Mouse (Mus musculus) fibroblast of lung, adult 2 months (primary cell): Measurements from ENCODE around the gene Eif4g3.
A peak's percentile ranks its signal among the peaks of the same experiment; 100 is the strongest.

Experiments
- DNase-seq: peaks from one replicate; pipeline ENCODE4 v3.0.0-alpha.2; 2011; ENCODE audit warnings: low read depth

Gene Eif4g3

GRCm38 (mm10) chr4:138063372-138064265 is 70.8 kb downstream of the Eif4g3 start:
- DNase-seq = no peak

- no peak for DNase-seq
Measured at GRCm38 (mm10) chr4:138064882-138065592, 72.2 kb downstream of the Eif4g3 start.

- DNase-seq = no peak
Measured at GRCm38 (mm10) chr4:138065593-138066169, 72.9 kb downstream of the Eif4g3 start.

- no peak for DNase-seq
Measured at GRCm38 (mm10) chr4:138066421-138066820, 73.6 kb downstream of the Eif4g3 start.

- no peak for DNase-seq
Measured at GRCm38 (mm10) chr4:138067858-138068257, 75.0 kb downstream of the Eif4g3 start.

- DNase-seq = peak; percentile 75
Measured at GRCm38 (mm10) chr4:138068598-138068997, 75.8 kb downstream of the Eif4g3 start.

- no peak for DNase-seq
Measured at GRCm38 (mm10) chr4:138069371-138069770, 76.5 kb downstream of the Eif4g3 start.

GRCm38 (mm10) chr4:138071497-138071896 is 78.7 kb downstream of the Eif4g3 start:
- DNase-seq = no peak

- DNase-seq = no peak
Measured at GRCm38 (mm10) chr4:138073086-138073485, 80.3 kb downstream of the Eif4g3 start.

GRCm38 (mm10) chr4:138073531-138073930 is 80.7 kb downstream of the Eif4g3 start:
- no peak for DNase-seq

GRCm38 (mm10) chr4:138074896-138075584 is 82.2 kb downstream of the Eif4g3 start:
- no peak for DNase-seq

- DNase-seq = peak; percentile 40
Measured at GRCm38 (mm10) chr4:138077663-138078295, 85.0 kb downstream of the Eif4g3 start.

- no peak for DNase-seq
Measured at GRCm38 (mm10) chr4:138079234-138079633, 86.4 kb downstream of the Eif4g3 start.

- no peak for DNase-seq
Measured at GRCm38 (mm10) chr4:138082466-138082865, 89.6 kb downstream of the Eif4g3 start.

- no peak for DNase-seq
Measured at GRCm38 (mm10) chr4:138084103-138084502, 91.3 kb downstream of the Eif4g3 start.

- no peak for DNase-seq
Measured at GRCm38 (mm10) chr4:138084851-138085573, 92.2 kb downstream of the Eif4g3 start.

GRCm38 (mm10) chr4:138086949-138087348 is 94.1 kb downstream of the Eif4g3 start:
- no peak for DNase-seq

- DNase-seq = no peak
Measured at GRCm38 (mm10) chr4:138089512-138089911, 96.7 kb downstream of the Eif4g3 start.

- DNase-seq = no peak
Measured at GRCm38 (mm10) chr4:138091562-138092194, 98.9 kb downstream of the Eif4g3 start.

- no peak for DNase-seq
Measured at GRCm38 (mm10) chr4:138100456-138100855, 107.6 kb downstream of the Eif4g3 start.
